Mouse (Mus musculus) liver, postnatal 0 days (tissue): ENCODE measurements at regions not wholly inside any gene's neighbourhood (a gene's known extent, or its start where the extent isn't known, plus 50 kb on each side); places are given as distances from the start of the nearest gene placed in this dataset.

Experiments
- ATAC-seq: fragments of 200-750 bp; cut with Nextera tagmentation; 2 replicates; pipeline ENCODE4 v1.8.0; 2017; ENCODE audit warnings: mild to moderate bottlenecking, moderate library complexity
- DNase-seq: peaks from one replicate; pipeline ENCODE4 v3.0.0-alpha.2; 2016
- H3K27ac ChIP-seq: fragments of 300-500 bp; sonication (generic); 2 replicates; pipeline ENCODE4 v1.5.1; 2014; ENCODE audit warnings: antibody characterized with exemption, moderate library complexity, mild to moderate bottlenecking, low read depth
- H3K27me3 ChIP-seq: fragments of 300-500 bp; sonication (generic); 2 replicates; pipeline ENCODE4 v1.6.1; 2014; ENCODE audit warnings: low read length, control low read depth, mixed read lengths; ENCODE audit not compliant: insufficient read depth
- H3K36me3 ChIP-seq: fragments of 300-500 bp; sonication (generic); replicated peaks from 2 replicates; pipeline ENCODE4 v1.6.1; 2014; ENCODE audit warnings: mild to moderate bottlenecking, control low read depth, low read length, moderate library complexity, mixed read lengths; ENCODE audit not compliant: insufficient read depth
- H3K4me1 ChIP-seq: fragments of 300-500 bp; sonication (generic); 2 replicates; pipeline ENCODE4 v1.6.1; 2014; ENCODE audit warnings: antibody characterized with exemption, mild to moderate bottlenecking, control low read depth; ENCODE audit not compliant: insufficient read depth
- H3K4me2 ChIP-seq: fragments of 300-500 bp; sonication (generic); 2 replicates; pipeline ENCODE4 v1.6.1; 2014; ENCODE audit warnings: low read depth, mild to moderate bottlenecking, low read length, moderate library complexity, mixed read lengths
- H3K4me3 ChIP-seq: fragments of 300-500 bp; sonication (generic); 2 replicates; pipeline ENCODE4 v1.5.1; 2014; ENCODE audit warnings: low read depth, low read length
- H3K9ac ChIP-seq: fragments of 300-500 bp; sonication (generic); replicated peaks from 2 replicates; pipeline ENCODE4 v1.6.1; 2014; ENCODE audit warnings: mild to moderate bottlenecking, moderate library complexity
- H3K9me3 ChIP-seq: fragments of 300-500 bp; sonication (generic); 2 replicates; pipeline ENCODE4 v1.6.1; 2016; ENCODE audit warnings: mild to moderate bottlenecking, control low read depth, low read length, mixed read lengths
- CTCF ChIP-seq: sonication (generic); IDR thresholded peaks from 2 replicates; pipeline ENCODE4 v1.5.1; 2016; ENCODE audit warnings: antibody characterized with exemption, low read depth
- EP300 ChIP-seq: IDR thresholded peaks from 2 replicates; pipeline ENCODE4 v1.6.1; 2016; ENCODE audit warnings: antibody characterized with exemption, low read depth, mild to moderate bottlenecking
- whole genome bisulfite sequencing: fragments of 180-500 bp; shearing (Covaris S2); extraction: QIAGEN DNeasy Blood & Tissue Kit; methylation state at CpG from one replicate; pipeline ENCODE4 v1.1.7; 2014; ENCODE audit not compliant: insufficient replicate concordance; 5-methylcytosine and 5-hydroxymethylcytosine counted together

DNA sequence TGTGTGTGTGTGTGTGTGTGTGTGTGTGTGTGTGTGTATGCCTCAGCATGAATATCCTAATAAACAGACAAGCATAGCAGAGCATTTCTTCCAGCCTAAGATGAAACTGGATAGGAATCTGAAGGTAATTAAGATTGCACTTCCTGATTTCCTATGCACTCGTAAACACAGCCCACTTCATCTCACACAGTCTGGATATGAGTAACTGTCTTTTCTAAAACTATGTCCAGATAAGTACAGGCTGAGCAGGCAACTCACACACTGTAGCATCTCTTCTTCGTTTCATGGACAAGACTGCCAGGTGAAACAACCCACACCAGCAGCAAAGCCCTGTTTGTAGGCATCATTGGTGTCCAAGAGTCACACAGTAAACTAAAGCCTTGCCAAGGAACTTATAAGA is 261.1 kb downstream of the Pdha2 start:
- no peak for TF ChIP-seq CTCF
- TF ChIP-seq EP300 = no peak
- no peaks in the 10 kb centered on the region for H3K4me1 ChIP-seq
- H3K9ac ChIP-seq = no peak overlapping the region
- no peak for DNase-seq
- no peaks in the 10 kb centered on the region for H3K27me3 ChIP-seq
- no peaks in the 10 kb centered on the region for H3K36me3 ChIP-seq
- no peak for ATAC-seq
- 37% methylated on average over 2 of the region's 2 CpGs for WGBS
- no peak overlapping the region for H3K4me3 ChIP-seq
- H3K27ac ChIP-seq = no peak overlapping the region
- H3K4me2 ChIP-seq = no peak overlapping the region
- H3K9me3 ChIP-seq = no peaks in the 10 kb centered on the region

DNA sequence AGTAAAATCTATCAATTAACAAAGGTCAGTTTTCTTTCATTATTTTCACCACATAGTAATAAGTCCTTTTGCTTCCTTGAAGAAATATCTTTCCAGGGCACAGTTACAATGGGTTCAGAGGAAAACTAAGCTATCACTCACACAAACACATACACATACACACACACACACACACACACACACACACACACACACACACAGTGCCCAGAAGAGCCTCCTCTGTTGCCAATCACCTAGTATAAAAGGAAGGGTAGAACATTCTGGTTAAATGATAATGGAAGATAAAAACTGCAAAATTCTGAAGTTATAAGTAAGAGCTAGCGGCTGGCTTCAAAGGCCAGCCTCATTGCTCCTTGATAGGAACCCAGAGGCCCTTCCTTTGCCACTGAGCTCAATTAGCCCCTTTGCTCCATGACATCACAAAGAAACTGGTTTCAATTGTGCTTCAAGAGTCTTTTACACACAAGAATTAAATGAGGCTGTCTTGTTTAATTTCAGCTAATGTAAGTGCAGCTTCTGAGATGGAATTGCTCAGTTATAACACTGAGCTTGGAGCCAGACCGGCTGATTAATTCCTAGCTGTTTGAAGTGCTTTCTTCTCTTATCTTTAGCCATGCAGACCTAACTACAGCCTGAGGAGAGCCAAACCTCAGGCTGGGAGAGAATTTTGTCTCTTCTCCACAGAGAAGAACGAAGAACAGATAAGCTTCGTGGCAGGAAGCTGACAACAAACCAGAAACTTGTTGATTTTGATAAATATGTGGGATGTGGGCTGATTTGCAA is 262.1 kb downstream of the Pdha2 start:
- Histone ChIP-seq H3K9me3 (no peaks in the 10 kb centered on the region), H3K4me2 (0 out of 2 replicates have a peak overlapping the region, but pooled peaks have one; percentile 3)

DNA sequence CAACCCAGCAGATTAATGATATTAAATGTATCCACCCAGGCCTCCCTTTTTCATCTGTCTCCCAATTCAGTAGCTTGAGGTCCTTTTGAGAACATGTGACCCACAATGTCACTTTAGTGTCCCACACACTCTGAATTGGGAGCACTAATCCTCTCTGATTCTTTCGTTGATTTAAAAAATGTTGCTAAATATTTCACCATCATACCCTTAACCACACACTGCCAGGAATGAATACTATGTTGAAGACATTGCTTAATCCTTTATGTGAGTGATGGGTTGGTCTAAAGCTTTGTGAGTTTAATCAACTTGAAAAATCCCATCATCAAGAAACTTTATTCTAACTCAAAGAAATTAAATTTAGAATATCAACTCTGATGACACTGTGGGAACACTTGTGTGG is 269.7 kb downstream of the Pdha2 start:
- no peak for TF ChIP-seq CTCF
- no peak for TF ChIP-seq EP300
- Histone ChIP-seq H3K4me1 (no peaks in the 10 kb centered on the region), H3K27me3 (no peaks in the 10 kb centered on the region), H3K9me3 (no peaks in the 10 kb centered on the region), H3K9ac (no peak overlapping the region), H3K27ac (no peak overlapping the region), H3K4me3 (no peak overlapping the region), H3K4me2 (no peak overlapping the region), H3K36me3 (no peaks in the 10 kb centered on the region)
- DNase-seq (no peak), ATAC-seq (no peak)
- WGBS = 58% methylated on average over 1 of the region's 1 CpGs

More for the DNA sequence above, 262.1 kb downstream of the Pdha2 start:
- peak; percentile 88 for ATAC-seq
- 24% methylated on average over 4 of the region's 4 CpGs for WGBS
- Histone ChIP-seq H3K27me3 (no peaks in the 10 kb centered on the region), H3K27ac (no peak overlapping the region), H3K36me3 (no peaks in the 10 kb centered on the region), H3K9ac (no peak overlapping the region), H3K4me3 (no peak overlapping the region), H3K4me1 (no peaks in the 10 kb centered on the region)
- DNase-seq = no peak
- no peak for TF ChIP-seq CTCF
- peak; percentile 93 for TF ChIP-seq EP300

DNA sequence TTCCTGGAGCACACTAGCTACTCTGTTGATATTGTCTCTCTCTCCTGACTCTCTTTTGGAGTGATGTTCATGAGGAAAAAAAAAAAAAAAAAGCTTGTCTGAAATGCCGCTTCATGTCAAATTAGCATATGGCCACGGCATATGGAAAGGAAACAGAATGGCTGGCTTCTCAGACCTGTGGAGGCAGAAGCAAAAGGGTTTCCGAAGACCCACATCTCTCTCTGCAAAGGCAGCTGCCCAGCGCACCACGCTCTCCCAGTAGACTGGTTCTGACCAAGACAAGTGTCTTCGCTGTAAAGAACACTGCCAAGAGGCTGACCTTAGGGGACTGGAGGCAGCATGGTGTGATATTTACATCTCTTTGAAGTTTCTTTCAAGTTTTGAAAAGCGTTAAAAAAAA is 270.3 kb downstream of the Pdha2 start:
- no peak for ATAC-seq

DNA sequence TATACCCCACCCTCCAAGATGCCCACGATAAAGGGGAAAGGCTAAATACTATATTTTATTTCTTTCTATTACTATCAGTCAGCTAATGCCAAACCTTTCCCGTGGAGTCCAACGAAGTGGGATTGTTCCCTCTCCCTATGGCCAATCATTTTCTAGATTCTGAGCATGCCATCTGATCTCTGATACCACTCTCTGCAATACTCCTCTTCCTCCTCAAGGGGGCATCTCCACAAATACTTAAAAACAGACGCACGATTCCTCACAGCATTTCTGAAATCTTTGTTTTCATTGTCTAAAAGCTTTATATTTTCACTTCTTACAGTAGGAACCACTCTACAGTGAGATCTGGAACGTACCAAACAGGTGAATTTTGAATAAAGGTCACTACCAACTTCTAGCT is 270.8 kb downstream of the Pdha2 start:
- H3K4me1 ChIP-seq = no peaks in the 10 kb centered on the region
- H3K36me3 ChIP-seq = no peaks in the 10 kb centered on the region
- H3K27ac ChIP-seq = no peak overlapping the region
- H3K9me3 ChIP-seq = no peaks in the 10 kb centered on the region
- no peak for TF ChIP-seq EP300
- TF ChIP-seq CTCF = no peak
- 83% methylated on average over 6 of the region's 6 CpGs for WGBS
- no peaks in the 10 kb centered on the region for H3K27me3 ChIP-seq
- H3K4me2 ChIP-seq = no peak overlapping the region
- ATAC-seq (no peak), DNase-seq (no peak)
- H3K9ac ChIP-seq = no peak overlapping the region
- no peak overlapping the region for H3K4me3 ChIP-seq

More for the DNA sequence above, 270.3 kb downstream of the Pdha2 start:
- no peak for DNase-seq
- no peak for TF ChIP-seq EP300
- no peak for TF ChIP-seq CTCF
- H3K9me3 ChIP-seq = no peaks in the 10 kb centered on the region
- H3K4me1 ChIP-seq = no peaks in the 10 kb centered on the region
- no peak overlapping the region for H3K4me3 ChIP-seq
- WGBS = 77% methylated on average over 7 of the region's 7 CpGs
- H3K9ac ChIP-seq = no peak overlapping the region
- no peak overlapping the region for H3K4me2 ChIP-seq
- no peaks in the 10 kb centered on the region for H3K27me3 ChIP-seq
- no peak overlapping the region for H3K27ac ChIP-seq
- no peaks in the 10 kb centered on the region for H3K36me3 ChIP-seq

DNA sequence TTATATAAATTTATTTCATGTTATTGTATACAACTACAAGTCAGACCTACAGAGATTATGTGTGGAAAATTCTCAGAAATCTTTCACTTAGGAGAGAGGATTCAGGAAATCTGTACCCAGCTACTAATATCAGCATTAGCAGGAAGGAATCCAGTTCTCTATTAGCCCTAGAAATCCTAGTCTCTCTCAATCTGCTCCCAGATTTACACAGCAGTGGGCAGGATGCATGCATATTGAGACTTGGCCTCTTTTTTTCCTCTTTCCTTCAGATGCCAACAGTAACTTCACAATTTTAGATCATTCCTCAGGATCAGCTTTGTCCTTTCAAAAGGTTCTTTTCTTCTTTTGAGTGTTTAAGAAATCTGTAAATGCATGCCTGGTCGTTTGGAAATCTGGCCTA is 279.0 kb downstream of the Pdha2 start:
- WGBS = 16% methylated on average over 1 of the region's 1 CpGs

More for the DNA sequence above, 279.0 kb downstream of the Pdha2 start:
- H3K4me3 ChIP-seq = no peak overlapping the region
- H3K9ac ChIP-seq = no peak overlapping the region
- no peak for ATAC-seq
- H3K27ac ChIP-seq = no peak overlapping the region
- H3K27me3 ChIP-seq = no peaks in the 10 kb centered on the region
- no peaks in the 10 kb centered on the region for H3K4me1 ChIP-seq
- DNase-seq = no peak
- H3K36me3 ChIP-seq = no peaks in the 10 kb centered on the region
- H3K4me2 ChIP-seq = no peak overlapping the region
- H3K9me3 ChIP-seq = no peaks in the 10 kb centered on the region
- no peak for TF ChIP-seq CTCF
- no peak for TF ChIP-seq EP300
